Mouse (Mus musculus): Measurements from ENCODE around the gene Dld. TPM values are rescaled to one million over a fixed set of nuclear protein-coding genes. Genes with fewer than 3 reads are reported as not detected.

Dld gene
- polyA plus RNA-seq, 1 experiment from 2014 or later: 214 TPM

DNA sequence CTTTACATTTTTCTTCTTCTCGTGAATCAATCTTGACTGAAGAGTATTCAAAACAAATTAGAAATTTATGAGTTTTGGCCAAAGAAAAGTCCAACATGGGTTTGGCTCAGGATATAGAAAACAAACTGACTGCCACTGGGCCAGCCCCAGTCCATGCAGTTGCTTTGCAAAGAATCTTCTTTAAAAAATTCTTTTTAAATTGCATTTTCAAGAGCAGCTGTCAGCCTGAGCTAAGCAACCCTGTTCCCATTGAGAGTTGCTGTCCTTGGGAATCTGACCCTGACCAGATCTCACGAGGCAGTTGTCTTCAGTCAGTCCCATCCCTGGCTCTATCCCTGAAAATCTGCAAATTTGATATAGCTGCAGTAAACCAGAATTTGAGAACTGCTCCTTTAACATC, 31.2 kb upstream of the Dld start:
- H3K4me3 ChIP-seq (ENCODE audit: control insufficient read depth in 1 of 2, insufficient read depth in 1 of 2, low read depth in 1 of 2, low read length in 2 of 2): no peak overlapping the region
- H3K9me3 ChIP-seq (ENCODE audit: control insufficient read depth, low read length): no peaks in the 10 kb centered on the region
- H3K27ac ChIP-seq (replicated peaks in 1 of 2; ENCODE audit: control insufficient read depth in 1 of 2, insufficient read depth in 1 of 2, low read depth in 2 of 2, low read length in 2 of 2): no peak overlapping the region
- H3K4me1 ChIP-seq (ENCODE audit: control insufficient read depth in 2 of 2, insufficient read depth in 2 of 2, low read length in 2 of 2): peaks cover 0 to 2% of the 10 kb centered on the region in 2 experiments; a peak in 2 of 4 replicates
- no peaks in the 10 kb centered on the region for H3K36me3 ChIP-seq (ENCODE audit: control insufficient read depth, insufficient read depth, low read length)
- no peak for ATAC-seq (ENCODE audit: insufficient number of reproducible peaks, insufficient read depth, low FRiP score, low read depth)
- no peak overlapping the region for H3K9ac ChIP-seq (ENCODE audit: low read length)
- 63% methylated on average over 2 of the region's 2 CpGs for WGBS
- no peak overlapping the region for H3K4me2 ChIP-seq (ENCODE audit: low read length)
- H3K27me3 ChIP-seq (ENCODE audit: control insufficient read depth, insufficient read depth, low read length): no peaks in the 10 kb centered on the region

GRCm38 (mm10) chr12:31380878-31381277, 29.6 kb upstream of the Dld start:
- ATAC-seq (ENCODE audit: insufficient number of reproducible peaks, insufficient read depth, low FRiP score, low read depth): peak; percentile 35; the same call in 1 of the 2 replicates
- WGBS: 6% methylated on average over 2 of the region's 2 CpGs
- no peak overlapping the region for H3K27ac ChIP-seq (replicated peaks in 1 of 2; ENCODE audit: control insufficient read depth in 1 of 2, insufficient read depth in 1 of 2, low read depth in 2 of 2, low read length in 2 of 2)

GRCm38 (mm10) chr12:31377241-31377640, 26.0 kb upstream of the Dld start:
- H3K36me3 ChIP-seq (ENCODE audit: control insufficient read depth, insufficient read depth, low read length): no peaks in the 10 kb centered on the region
- H3K4me2 ChIP-seq (ENCODE audit: low read length): peak overlapping the region; percentile 71
- 64% methylated on average over 11 of the region's 11 CpGs for WGBS
- peak overlapping the region; percentile 3 to 32; a peak in 2 of 4 replicates for H3K4me3 ChIP-seq (ENCODE audit: control insufficient read depth in 1 of 2, insufficient read depth in 1 of 2, low read depth in 1 of 2, low read length in 2 of 2)
- no peaks in the 10 kb centered on the region for H3K9me3 ChIP-seq (ENCODE audit: control insufficient read depth, low read length)
- peaks cover 10 to 19% of the 10 kb centered on the region in 2 experiments for H3K4me1 ChIP-seq (ENCODE audit: control insufficient read depth in 2 of 2, insufficient read depth in 2 of 2, low read length in 2 of 2)
- no peak overlapping the region; a peak in 1 of 4 replicates for H3K27ac ChIP-seq (replicated peaks in 1 of 2; ENCODE audit: control insufficient read depth in 1 of 2, insufficient read depth in 1 of 2, low read depth in 2 of 2, low read length in 2 of 2)
- 0 out of 2 replicates have a peak overlapping the region, but pooled peaks have one; percentile 44 for H3K9ac ChIP-seq (ENCODE audit: low read length)
- ATAC-seq (ENCODE audit: insufficient number of reproducible peaks, insufficient read depth, low FRiP score, low read depth): no peak
- H3K27me3 ChIP-seq (ENCODE audit: control insufficient read depth, insufficient read depth, low read length): no peaks in the 10 kb centered on the region

More at GRCm38 (mm10) chr12:31380878-31381277, 29.6 kb upstream of the Dld start:
- H3K36me3 ChIP-seq (ENCODE audit: control insufficient read depth, insufficient read depth, low read length): no peaks in the 10 kb centered on the region
- H3K4me1 ChIP-seq (ENCODE audit: control insufficient read depth in 2 of 2, insufficient read depth in 2 of 2, low read length in 2 of 2): peaks cover 8 to 11% of the 10 kb centered on the region in 2 experiments
- no peaks in the 10 kb centered on the region for H3K27me3 ChIP-seq (ENCODE audit: control insufficient read depth, insufficient read depth, low read length)
- H3K4me3 ChIP-seq (ENCODE audit: control insufficient read depth in 1 of 2, insufficient read depth in 1 of 2, low read depth in 1 of 2, low read length in 2 of 2): no peak overlapping the region
- no peaks in the 10 kb centered on the region for H3K9me3 ChIP-seq (ENCODE audit: control insufficient read depth, low read length)
- H3K9ac ChIP-seq (ENCODE audit: low read length): no peak overlapping the region
- no peak overlapping the region for H3K4me2 ChIP-seq (ENCODE audit: low read length)

DNA sequence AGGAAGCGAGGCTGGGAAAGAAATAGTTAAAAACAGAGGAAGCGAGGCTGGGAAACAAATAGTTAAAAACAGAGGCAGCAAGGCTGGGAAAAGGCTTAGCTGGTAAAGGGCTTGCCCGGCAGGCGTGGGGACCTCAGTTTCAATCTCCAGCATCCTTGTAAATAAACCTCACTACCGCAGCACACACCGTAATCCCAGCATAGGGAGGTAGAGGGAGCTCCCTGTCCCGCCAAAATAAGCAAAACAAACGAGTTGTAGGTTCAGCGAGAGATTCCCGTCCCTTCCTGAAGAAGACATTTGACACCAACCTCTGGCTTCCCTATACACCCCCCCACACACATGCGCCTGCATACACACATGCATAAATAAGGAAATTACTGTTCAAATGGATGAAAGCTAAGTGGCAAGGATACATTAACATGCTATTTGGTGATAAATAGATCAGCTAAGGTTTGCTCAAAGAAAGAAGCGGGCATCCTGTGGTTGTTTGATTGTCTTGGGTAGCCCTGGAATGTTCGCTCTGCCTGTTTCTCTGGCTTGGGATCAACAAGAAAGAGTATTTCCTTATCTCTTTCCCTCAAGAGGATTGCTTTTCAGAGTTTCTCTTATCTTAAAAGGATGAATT, 25.2 kb upstream of the Dld start:
- Histone ChIP-seq H3K36me3 (ENCODE audit: control insufficient read depth, insufficient read depth, low read length) (no peaks in the 10 kb centered on the region), H3K9me3 (ENCODE audit: control insufficient read depth, low read length) (no peaks in the 10 kb centered on the region), H3K27me3 (ENCODE audit: control insufficient read depth, insufficient read depth, low read length) (no peaks in the 10 kb centered on the region), H3K4me2 (ENCODE audit: low read length) (peak overlapping the region; percentile 71), H3K4me3 (ENCODE audit: control insufficient read depth in 1 of 2, insufficient read depth in 1 of 2, low read depth in 1 of 2, low read length in 2 of 2) (peak overlapping the region; percentile 28 to 32), H3K9ac (ENCODE audit: low read length) (peak overlapping the region; percentile 44), H3K27ac (replicated peaks in 1 of 2; ENCODE audit: control insufficient read depth in 1 of 2, insufficient read depth in 1 of 2, low read depth in 2 of 2, low read length in 2 of 2) (0 out of 4 replicates have a peak overlapping the region, but pooled peaks of 1 of the 2 experiments have one; percentile 7), H3K4me1 (ENCODE audit: control insufficient read depth in 2 of 2, insufficient read depth in 2 of 2, low read length in 2 of 2) (peaks cover 13 to 24% of the 10 kb centered on the region in 2 experiments)
- ATAC-seq (ENCODE audit: insufficient number of reproducible peaks, insufficient read depth, low FRiP score, low read depth): no peak
- 2% methylated on average over 13 of the region's 13 CpGs for WGBS

- H3K4me3 ChIP-seq (ENCODE audit: control insufficient read depth in 1 of 2, insufficient read depth in 1 of 2, low read depth in 1 of 2, low read length in 2 of 2): no peak overlapping the region
- WGBS: 47% methylated on average over 4 of the region's 4 CpGs
- no peak overlapping the region for H3K27ac ChIP-seq (replicated peaks in 1 of 2; ENCODE audit: control insufficient read depth in 1 of 2, insufficient read depth in 1 of 2, low read depth in 2 of 2, low read length in 2 of 2)
- no peak for ATAC-seq (ENCODE audit: insufficient number of reproducible peaks, insufficient read depth, low FRiP score, low read depth)
- no peaks in the 10 kb centered on the region for H3K27me3 ChIP-seq (ENCODE audit: control insufficient read depth, insufficient read depth, low read length)
- H3K4me2 ChIP-seq (ENCODE audit: low read length): no peak overlapping the region
- H3K9me3 ChIP-seq (ENCODE audit: control insufficient read depth, low read length): no peaks in the 10 kb centered on the region
- H3K4me1 ChIP-seq (ENCODE audit: control insufficient read depth in 2 of 2, insufficient read depth in 2 of 2, low read length in 2 of 2): peaks cover 10 to 24% of the 10 kb centered on the region in 2 experiments
- no peak overlapping the region for H3K9ac ChIP-seq (ENCODE audit: low read length)
- no peaks in the 10 kb centered on the region for H3K36me3 ChIP-seq (ENCODE audit: control insufficient read depth, insufficient read depth, low read length)
Observed at GRCm38 (mm10) chr12:31375283-31375615, 24.0 kb upstream of the Dld start.

GRCm38 (mm10) chr12:31374603-31375282, 23.5 kb upstream of the Dld start:
- peaks cover 12 to 24% of the 10 kb centered on the region in 2 experiments for H3K4me1 ChIP-seq (ENCODE audit: control insufficient read depth in 2 of 2, insufficient read depth in 2 of 2, low read length in 2 of 2)
- H3K9me3 ChIP-seq (ENCODE audit: control insufficient read depth, low read length): no peaks in the 10 kb centered on the region
- H3K27me3 ChIP-seq (ENCODE audit: control insufficient read depth, insufficient read depth, low read length): no peaks in the 10 kb centered on the region
- no peak for ATAC-seq (ENCODE audit: insufficient number of reproducible peaks, insufficient read depth, low FRiP score, low read depth)
- no peak overlapping the region for H3K4me3 ChIP-seq (ENCODE audit: control insufficient read depth in 1 of 2, insufficient read depth in 1 of 2, low read depth in 1 of 2, low read length in 2 of 2)
- WGBS: 35% methylated on average over 9 of the region's 9 CpGs
- no peaks in the 10 kb centered on the region for H3K36me3 ChIP-seq (ENCODE audit: control insufficient read depth, insufficient read depth, low read length)
- no peak overlapping the region; the same call in 1 of the 2 replicates for H3K9ac ChIP-seq (ENCODE audit: low read length)
- 0 out of 2 replicates have a peak overlapping the region, but pooled peaks have one; percentile 18 for H3K4me2 ChIP-seq (ENCODE audit: low read length)
- H3K27ac ChIP-seq (replicated peaks in 1 of 2; ENCODE audit: control insufficient read depth in 1 of 2, insufficient read depth in 1 of 2, low read depth in 2 of 2, low read length in 2 of 2): no peak overlapping the region

DNA sequence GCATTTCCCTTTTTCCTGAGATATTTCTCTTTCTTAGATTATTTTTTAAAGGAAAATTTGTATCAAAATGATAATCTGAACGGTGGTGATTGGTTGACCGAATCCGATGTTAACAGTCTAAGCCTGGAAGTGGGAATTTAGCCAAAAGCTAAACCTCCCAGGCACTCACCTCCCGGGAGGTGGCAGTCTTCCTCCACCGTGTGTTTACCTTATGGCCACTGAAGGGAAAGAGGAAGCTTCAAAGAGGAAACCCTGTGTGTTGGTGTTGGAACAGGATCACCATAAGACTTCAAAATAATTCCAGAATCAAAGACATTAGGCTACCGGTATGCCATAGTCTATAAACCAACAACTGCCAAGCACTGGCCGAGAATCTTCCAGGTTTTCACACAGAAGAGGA, 18.4 kb upstream of the Dld start:
- Histone ChIP-seq H3K27me3 (ENCODE audit: control insufficient read depth, insufficient read depth, low read length) (no peaks in the 10 kb centered on the region), H3K4me1 (ENCODE audit: control insufficient read depth in 2 of 2, insufficient read depth in 2 of 2, low read length in 2 of 2) (peaks cover 19 to 34% of the 10 kb centered on the region in 2 experiments), H3K27ac (replicated peaks in 1 of 2; ENCODE audit: control insufficient read depth in 1 of 2, insufficient read depth in 1 of 2, low read depth in 2 of 2, low read length in 2 of 2) (peak overlapping the region; percentile 41 to 63), H3K4me3 (ENCODE audit: control insufficient read depth in 1 of 2, insufficient read depth in 1 of 2, low read depth in 1 of 2, low read length in 2 of 2) (no peak overlapping the region), H3K36me3 (ENCODE audit: control insufficient read depth, insufficient read depth, low read length) (no peaks in the 10 kb centered on the region), H3K9ac (ENCODE audit: low read length) (no peak overlapping the region), H3K9me3 (ENCODE audit: control insufficient read depth, low read length) (no peaks in the 10 kb centered on the region), H3K4me2 (ENCODE audit: low read length) (no peak overlapping the region)
- ATAC-seq (ENCODE audit: insufficient number of reproducible peaks, insufficient read depth, low FRiP score, low read depth): no peak
- 62% methylated on average over 7 of the region's 7 CpGs for WGBS

Data from heart, embryonic 14.5 days (tissue).